Mouse (Mus musculus): ENCODE data around the gene Pabpc1l. TPM values are rescaled to one million over a fixed set of nuclear protein-coding genes. Genes with fewer than 3 reads are reported as not detected.

Pabpc1l gene
- 0.22 TPM in 1 of 2 replicates, not detected in the other for total RNA-seq (2014; rRNA removed)
- 2.0 and 2.8 TPM in 2 replicates for polyA plus RNA-seq (2015; fragmentation: Nextera tagmentation; extraction: Ambion mirVana)

DNA sequence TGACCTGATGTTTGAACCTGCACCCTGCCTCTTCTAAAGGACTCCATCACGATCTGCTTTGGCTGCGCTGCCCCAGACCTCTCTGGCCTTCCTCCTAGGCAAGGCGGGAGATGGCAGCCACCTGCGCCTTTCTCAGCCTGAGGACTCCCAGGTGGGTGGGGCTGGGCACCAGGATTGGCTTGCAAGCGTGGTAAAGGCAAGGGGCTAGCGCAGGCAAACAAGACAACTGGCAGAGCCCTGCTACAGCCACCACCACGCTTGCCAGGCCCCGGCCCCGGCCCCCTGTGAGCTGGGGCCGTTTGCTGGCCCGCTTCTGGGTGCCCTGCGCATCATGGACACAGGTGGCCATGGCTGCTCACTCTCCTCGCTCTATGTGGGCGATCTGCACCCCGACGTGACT lies at the start of gene Pabpc1l:
Pabpc1l (plus strand) TSS at position 301 of the 400 bp plus-strand sequence.
- Histone ChIP-seq H3K4me3 (ENCODE audit: low read depth, low read length) (no peak within 1 kb of the TSS), H3K27ac (ENCODE audit: low read depth, low read length) (no peak within 1 kb of the TSS), H3K9me3 (ENCODE audit: low read length) (no peaks in the 10 kb centered on the region), H3K27me3 (ENCODE audit: insufficient read depth, low read length) (no peaks in the 10 kb centered on the region), H3K36me3 (ENCODE audit: insufficient read depth, low read length) (no peaks in the 10 kb centered on the region), H3K9ac (replicated peaks; ENCODE audit: low read length, poor library complexity, severe bottlenecking) (no peak within 1 kb of the TSS), H3K4me2 (ENCODE audit: low read depth, low read length, poor library complexity, severe bottlenecking) (no peak within 1 kb of the TSS), H3K4me1 (ENCODE audit: insufficient read depth, low read length) (no peaks in the 10 kb centered on the region)
- DNase-seq (ENCODE audit: low spot score) = no peak
- no peak for TF ChIP-seq CTCF (IDR thresholded peaks at IDR 0.05)
- WGBS = 89% methylated on average over 16 of the region's 16 CpGs
- no peak for ATAC-seq (ENCODE audit: low FRiP score)

DNA sequence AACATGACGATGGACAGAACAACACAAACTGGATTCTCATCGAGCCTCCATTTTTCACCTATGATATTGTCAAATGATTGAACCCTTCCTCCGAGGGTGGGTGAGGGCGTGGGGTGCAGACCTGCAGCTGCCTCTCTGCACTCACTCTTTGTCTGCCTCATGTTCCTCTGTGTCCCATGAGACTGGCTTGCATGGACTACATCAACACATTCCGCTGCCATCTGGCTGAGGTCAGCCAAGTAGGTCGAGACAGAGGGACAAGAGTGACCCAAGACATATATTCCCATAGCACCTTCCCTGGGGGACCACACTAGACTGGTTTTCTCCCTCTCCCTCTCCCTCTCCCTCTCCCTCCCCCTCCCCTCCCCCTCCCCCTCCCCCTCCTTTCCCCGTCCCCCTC lies 48.8 kb upstream of the Pabpc1l start:
- H3K4me2 ChIP-seq (ENCODE audit: low read depth, low read length, poor library complexity, severe bottlenecking) = no peak overlapping the region
- no peak overlapping the region for H3K4me3 ChIP-seq (ENCODE audit: low read depth, low read length)
- TF ChIP-seq CTCF (IDR thresholded peaks at IDR 0.05) = no peak
- H3K36me3 ChIP-seq (ENCODE audit: insufficient read depth, low read length) = no peaks in the 10 kb centered on the region
- no peak overlapping the region for H3K27ac ChIP-seq (ENCODE audit: low read depth, low read length)
- ATAC-seq (ENCODE audit: low FRiP score) (no peak), DNase-seq (ENCODE audit: low spot score) (no peak)
- H3K9me3 ChIP-seq (ENCODE audit: low read length) = no peaks in the 10 kb centered on the region
- no peak overlapping the region for H3K9ac ChIP-seq (replicated peaks; ENCODE audit: low read length, poor library complexity, severe bottlenecking)
- no peaks in the 10 kb centered on the region for H3K4me1 ChIP-seq (ENCODE audit: insufficient read depth, low read length)
- WGBS = 85% methylated on average over 6 of the region's 7 CpGs
- no peaks in the 10 kb centered on the region for H3K27me3 ChIP-seq (ENCODE audit: insufficient read depth, low read length)

DNA sequence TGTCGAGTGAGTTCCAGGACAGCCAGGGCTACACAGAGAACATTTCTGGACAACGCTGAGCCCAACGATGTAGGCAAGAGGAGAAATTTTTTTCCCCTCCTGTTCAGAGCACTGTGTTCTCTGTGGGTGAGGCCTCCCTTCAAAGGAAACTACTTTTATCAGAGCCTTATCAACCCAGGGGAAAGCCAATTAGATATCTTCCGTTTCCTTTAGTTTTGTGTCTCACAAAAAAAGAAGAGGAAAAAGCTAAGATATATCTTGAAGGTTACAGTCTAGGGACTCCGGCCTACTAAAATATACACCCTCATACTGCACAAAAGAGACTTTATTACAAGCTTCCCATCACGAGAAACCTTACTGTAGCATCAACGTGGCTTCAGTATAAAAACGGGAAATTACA lies 38.0 kb upstream of the Pabpc1l start:
- Histone ChIP-seq H3K9me3 (ENCODE audit: low read length) (no peaks in the 10 kb centered on the region), H3K36me3 (ENCODE audit: insufficient read depth, low read length) (no peaks in the 10 kb centered on the region), H3K9ac (replicated peaks; ENCODE audit: low read length, poor library complexity, severe bottlenecking) (no peak overlapping the region), H3K4me1 (ENCODE audit: insufficient read depth, low read length) (no peaks in the 10 kb centered on the region), H3K4me3 (ENCODE audit: low read depth, low read length) (no peak overlapping the region), H3K27ac (ENCODE audit: low read depth, low read length) (no peak overlapping the region), H3K4me2 (ENCODE audit: low read depth, low read length, poor library complexity, severe bottlenecking) (no peak overlapping the region), H3K27me3 (ENCODE audit: insufficient read depth, low read length) (no peaks in the 10 kb centered on the region)
- 83% methylated on average over 8 of the region's 8 CpGs for WGBS
- DNase-seq (ENCODE audit: low spot score) = no peak
- no peak for ATAC-seq (ENCODE audit: low FRiP score)
- TF ChIP-seq CTCF (IDR thresholded peaks at IDR 0.05) = no peak

DNA sequence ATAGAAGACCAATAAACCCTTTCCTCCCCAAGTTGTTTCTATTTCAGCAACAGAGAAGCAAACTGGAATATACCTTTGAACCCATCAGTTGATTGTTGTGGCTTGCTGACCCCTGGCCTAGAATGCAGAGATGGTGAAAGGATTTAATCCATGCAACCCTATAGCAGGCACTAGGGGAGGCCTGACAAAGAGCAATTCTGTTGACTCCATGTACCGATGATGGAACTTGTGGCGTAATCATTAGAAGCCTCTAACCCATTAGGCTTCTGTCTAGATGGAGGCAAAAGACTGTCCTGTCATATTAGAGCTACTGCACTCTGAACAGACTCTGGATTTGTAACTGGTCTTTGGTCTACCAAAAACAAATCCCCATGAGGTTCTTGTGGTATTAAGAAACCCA lies 32.4 kb upstream of the Pabpc1l start:
- Histone ChIP-seq H3K9me3 (ENCODE audit: low read length) (no peaks in the 10 kb centered on the region), H3K27me3 (ENCODE audit: insufficient read depth, low read length) (no peaks in the 10 kb centered on the region), H3K9ac (replicated peaks; ENCODE audit: low read length, poor library complexity, severe bottlenecking) (no peak overlapping the region), H3K4me3 (ENCODE audit: low read depth, low read length) (no peak overlapping the region), H3K36me3 (ENCODE audit: insufficient read depth, low read length) (no peaks in the 10 kb centered on the region), H3K27ac (ENCODE audit: low read depth, low read length) (no peak overlapping the region), H3K4me2 (ENCODE audit: low read depth, low read length, poor library complexity, severe bottlenecking) (no peak overlapping the region), H3K4me1 (ENCODE audit: insufficient read depth, low read length) (peaks cover 7% of the 10 kb centered on the region; the same call in 1 of the 2 replicates)
- TF ChIP-seq CTCF (IDR thresholded peaks at IDR 0.05) = no peak
- no peak for DNase-seq (ENCODE audit: low spot score)
- no peak for ATAC-seq (ENCODE audit: low FRiP score)
- 94% methylated on average over 2 of the region's 2 CpGs for WGBS

DNA sequence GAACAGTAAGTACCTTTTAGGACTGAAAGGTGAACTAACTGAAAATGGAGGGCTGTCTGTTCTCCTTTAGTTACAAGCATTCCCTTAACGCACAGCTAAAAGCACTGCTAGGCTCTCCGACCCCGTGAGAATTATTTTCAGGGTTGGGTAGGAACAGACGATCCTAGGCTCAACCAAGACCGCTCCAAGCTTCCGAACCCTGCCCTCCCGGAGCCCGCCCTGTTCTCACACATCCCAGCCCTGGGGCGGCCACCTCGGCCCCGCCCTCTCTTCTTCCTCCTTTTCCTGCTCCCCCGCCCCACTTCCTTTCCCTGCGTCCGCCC lies 30.6 kb upstream of the Pabpc1l start, which contains the start of gene Ywhab:
Ywhab (plus strand) TSS at position 307 of the 323 bp plus-strand sequence.
- H3K9ac ChIP-seq (replicated peaks; ENCODE audit: low read length, poor library complexity, severe bottlenecking) = peak within 1 kb of the TSS; percentile 99
- H3K9me3 ChIP-seq (ENCODE audit: low read length) = no peaks in the 10 kb centered on the region
- peak within 1 kb of the TSS; percentile 96 for H3K27ac ChIP-seq (ENCODE audit: low read depth, low read length)
- DNase-seq (ENCODE audit: low spot score) (no peak), ATAC-seq (ENCODE audit: low FRiP score) (no peak)
- no peaks in the 10 kb centered on the region for H3K27me3 ChIP-seq (ENCODE audit: insufficient read depth, low read length)
- peaks cover 7% of the 10 kb centered on the region; the same call in 1 of the 2 replicates for H3K4me1 ChIP-seq (ENCODE audit: insufficient read depth, low read length)
- no peaks in the 10 kb centered on the region for H3K36me3 ChIP-seq (ENCODE audit: insufficient read depth, low read length)
- 0% methylated on average over 13 of the region's 14 CpGs for WGBS
- TF ChIP-seq CTCF (IDR thresholded peaks at IDR 0.05) = no peak
- H3K4me3 ChIP-seq (ENCODE audit: low read depth, low read length) = peak within 1 kb of the TSS; percentile 98
- peak within 1 kb of the TSS; percentile 58 for H3K4me2 ChIP-seq (ENCODE audit: low read depth, low read length, poor library complexity, severe bottlenecking)

DNA sequence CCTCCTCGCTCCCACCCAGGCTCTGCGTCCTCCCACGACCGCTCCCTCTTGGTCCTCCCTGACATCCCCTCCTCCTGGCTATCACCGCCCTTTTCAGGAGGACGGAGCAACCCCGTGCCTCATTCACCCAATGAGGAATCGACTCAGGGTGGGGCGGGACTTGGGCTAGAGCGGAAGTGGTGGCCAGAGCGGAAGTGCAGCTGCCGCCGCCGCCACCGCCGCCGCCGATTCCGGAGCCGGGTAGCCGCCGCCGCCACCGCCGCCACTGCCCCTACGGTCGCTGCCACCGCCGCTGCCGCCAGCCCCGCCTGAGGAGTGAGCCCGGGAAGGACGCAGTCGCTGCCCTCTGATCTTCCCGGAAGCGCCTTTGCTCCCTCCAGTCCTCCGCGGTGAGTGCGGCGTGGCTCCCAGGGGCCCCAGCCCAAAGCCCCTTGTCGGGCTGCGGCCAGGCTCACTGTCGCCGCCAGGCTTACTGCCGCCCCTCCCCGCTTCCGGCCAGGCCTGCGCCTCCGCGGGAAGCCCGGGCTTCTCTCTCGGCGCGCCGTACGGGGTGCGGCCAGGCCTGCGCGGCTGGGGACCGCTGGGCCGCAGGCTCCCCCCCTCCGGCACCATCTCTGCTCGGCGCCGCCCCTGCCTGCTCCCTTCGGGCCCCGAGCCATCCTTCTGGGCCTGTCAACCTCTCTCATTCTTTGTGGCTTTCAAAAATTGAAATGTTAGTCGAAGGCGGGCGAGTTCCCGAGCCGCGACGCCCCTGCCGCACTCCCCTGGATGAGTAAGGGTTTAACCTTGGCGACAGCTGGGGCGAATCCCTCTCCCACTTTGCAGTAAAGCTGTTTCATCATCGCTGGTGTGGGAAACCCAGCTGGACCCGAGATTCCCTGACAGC lies 30.0 kb upstream of the Pabpc1l start:
- Histone ChIP-seq H3K9ac (replicated peaks; ENCODE audit: low read length, poor library complexity, severe bottlenecking) (peak overlapping the region; percentile 99), H3K9me3 (ENCODE audit: low read length) (no peaks in the 10 kb centered on the region), H3K36me3 (ENCODE audit: insufficient read depth, low read length) (no peaks in the 10 kb centered on the region), H3K4me2 (ENCODE audit: low read depth, low read length, poor library complexity, severe bottlenecking) (peak overlapping the region; percentile 58), H3K27me3 (ENCODE audit: insufficient read depth, low read length) (no peaks in the 10 kb centered on the region), H3K4me3 (ENCODE audit: low read depth, low read length) (peak overlapping the region; percentile 98), H3K27ac (ENCODE audit: low read depth, low read length) (peak overlapping the region; percentile 96), H3K4me1 (ENCODE audit: insufficient read depth, low read length) (peaks cover 7% of the 10 kb centered on the region; the same call in 1 of the 2 replicates)
- WGBS = under 1% methylated on average over 57 of the region's 79 CpGs
- ATAC-seq (ENCODE audit: low FRiP score) (peak; percentile 100), DNase-seq (ENCODE audit: low spot score) (peak; percentile 98)
- no peak for TF ChIP-seq CTCF (IDR thresholded peaks at IDR 0.05)
